Mouse (Mus musculus) naive thymus-derived CD4-positive, alpha-beta T cell, adult 2 months (primary cell): Measurements from ENCODE around the gene Gm42688.

ENCODE experiments used
- DNase-seq: peaks from one replicate; pipeline ENCODE4 v3.0.0-alpha.2; 2011; ENCODE audit warnings: low read depth

The Gm42688 gene

GRCm38 (mm10) chr6:83141636-83142035 is 40.2 kb downstream of the Gm42688 start:
- DNase-seq, result no peak

- no peak for DNase-seq
Observed at GRCm38 (mm10) chr6:83142211-83142731, 40.9 kb downstream of the Gm42688 start.

- no peak for DNase-seq
Observed at GRCm38 (mm10) chr6:83142886-83143285, 41.5 kb downstream of the Gm42688 start.

- no peak for DNase-seq
Observed at GRCm38 (mm10) chr6:83145209-83145608, 43.8 kb downstream of the Gm42688 start.

GRCm38 (mm10) chr6:83145805-83146204 is 44.4 kb downstream of the Gm42688 start:
- no peak for DNase-seq

- no peak for DNase-seq
Observed at GRCm38 (mm10) chr6:83147280-83147679, 45.9 kb downstream of the Gm42688 start.

- DNase-seq, result no peak
Observed at GRCm38 (mm10) chr6:83151721-83152120, 50.3 kb downstream of the Gm42688 start.

GRCm38 (mm10) chr6:83153038-83153437 is 51.6 kb downstream of the Gm42688 start:
- no peak for DNase-seq

- DNase-seq, result no peak
Observed at GRCm38 (mm10) chr6:83153485-83153884, 52.1 kb downstream of the Gm42688 start.

GRCm38 (mm10) chr6:83155552-83156238 is 54.3 kb downstream of the Gm42688 start:
- peak; percentile 27 for DNase-seq

GRCm38 (mm10) chr6:83156259-83156684 is 54.9 kb downstream of the Gm42688 start, which contains the start of the genes Wdr54 and 1700003E16Rik:
Gene Wdr54 (minus strand): TSS chr6:83156397.
Gene 1700003E16Rik (plus strand): TSS chr6:83156404.
- peak; percentile 61 for DNase-seq

- DNase-seq, result peak; percentile 81
Observed at GRCm38 (mm10) chr6:83159456-83159855, 58.0 kb downstream of the Gm42688 start.
